Mouse (Mus musculus) urinary bladder, postnatal 25 days (tissue): ENCODE measurements around the gene Musk.
"Not testable (repeated sequence)": the region's sequence is repeated elsewhere in the genome, so short reads cannot be mapped to it uniquely, and the experiment has no call there.

Source experiments
- DNase-seq: peaks from one replicate; pipeline ENCODE4 v3.0.0; 2022; ENCODE audit warnings: low spot score

Musk gene

GRCm38 (mm10) chr4:58285687-58286086 lies at the start of gene Musk:
Gene Musk (plus strand): TSS chr4:58285960.
- no peak for DNase-seq

- DNase-seq = no peak
Measured at GRCm38 (mm10) chr4:58240416-58240815, 45.3 kb upstream of the Musk start.

GRCm38 (mm10) chr4:58245544-58245943 lies 40.2 kb upstream of the Musk start:
- DNase-seq = no peak

GRCm38 (mm10) chr4:58252381-58252780 lies 33.4 kb upstream of the Musk start:
- DNase-seq = no peak

- DNase-seq = peak; percentile 42
Measured at GRCm38 (mm10) chr4:58253410-58253809, 32.4 kb upstream of the Musk start.

GRCm38 (mm10) chr4:58260767-58261166 lies 25.0 kb upstream of the Musk start:
- not testable (repeated sequence) for DNase-seq

- peak; percentile 44 for DNase-seq
Measured at GRCm38 (mm10) chr4:58266294-58266693, 19.5 kb upstream of the Musk start.

GRCm38 (mm10) chr4:58268897-58269542 lies 16.7 kb upstream of the Musk start:
- no peak for DNase-seq

- no peak for DNase-seq
Measured at GRCm38 (mm10) chr4:58269961-58270360, 15.8 kb upstream of the Musk start.

- no peak for DNase-seq
Measured at GRCm38 (mm10) chr4:58270956-58271355, 14.8 kb upstream of the Musk start.

GRCm38 (mm10) chr4:58271504-58272162 lies 14.1 kb upstream of the Musk start:
- no peak for DNase-seq

- no peak for DNase-seq
Measured at GRCm38 (mm10) chr4:58275261-58275895, 10.4 kb upstream of the Musk start.

GRCm38 (mm10) chr4:58278368-58278767 lies 7.4 kb upstream of the Musk start:
- DNase-seq = peak; percentile 17

- no peak for DNase-seq
Measured at GRCm38 (mm10) chr4:58280121-58280520, 5.6 kb upstream of the Musk start.

GRCm38 (mm10) chr4:58286368-58287090 lies 769 bp downstream of the Musk start:
- no peak for DNase-seq

- no peak for DNase-seq
Measured at GRCm38 (mm10) chr4:58288753-58289152, 3.0 kb downstream of the Musk start.

- no peak for DNase-seq
Measured at GRCm38 (mm10) chr4:58291828-58292227, 6.1 kb downstream of the Musk start.

- no peak for DNase-seq
Measured at GRCm38 (mm10) chr4:58293099-58293498, 7.3 kb downstream of the Musk start.

GRCm38 (mm10) chr4:58303862-58304261 lies 18.1 kb downstream of the Musk start:
- DNase-seq = no peak

GRCm38 (mm10) chr4:58304564-58304963 lies 18.8 kb downstream of the Musk start:
- no peak for DNase-seq

GRCm38 (mm10) chr4:58307421-58307820 lies 21.7 kb downstream of the Musk start:
- DNase-seq = no peak

- DNase-seq = no peak
Measured at GRCm38 (mm10) chr4:58313344-58313743, 27.6 kb downstream of the Musk start.
